Mouse (Mus musculus): ENCODE measurements around the gene Bclaf1.

Gene Bclaf1

DNA sequence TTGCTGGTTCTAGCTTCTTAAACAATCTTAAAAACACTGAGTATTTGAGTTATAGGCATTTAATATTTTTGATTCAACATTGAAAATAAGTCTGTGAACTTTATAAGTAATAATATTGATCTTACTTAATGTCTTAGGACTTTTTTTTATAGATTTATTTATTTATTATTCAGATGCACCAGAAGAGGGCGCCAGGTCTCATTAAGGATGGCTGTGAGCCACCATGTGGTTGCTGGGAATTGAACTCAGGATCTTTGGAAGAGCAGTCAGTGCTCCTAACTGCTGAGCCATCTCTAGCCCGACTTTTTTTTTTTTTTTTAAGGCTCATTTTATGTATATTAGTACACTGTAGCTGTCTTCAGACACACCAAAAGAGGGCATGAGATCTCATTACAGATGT lies 2.5 kb downstream of the Bclaf1 start:
- in situ Hi-C loops (cut with MboI, MseI): no loop called here

DNA sequence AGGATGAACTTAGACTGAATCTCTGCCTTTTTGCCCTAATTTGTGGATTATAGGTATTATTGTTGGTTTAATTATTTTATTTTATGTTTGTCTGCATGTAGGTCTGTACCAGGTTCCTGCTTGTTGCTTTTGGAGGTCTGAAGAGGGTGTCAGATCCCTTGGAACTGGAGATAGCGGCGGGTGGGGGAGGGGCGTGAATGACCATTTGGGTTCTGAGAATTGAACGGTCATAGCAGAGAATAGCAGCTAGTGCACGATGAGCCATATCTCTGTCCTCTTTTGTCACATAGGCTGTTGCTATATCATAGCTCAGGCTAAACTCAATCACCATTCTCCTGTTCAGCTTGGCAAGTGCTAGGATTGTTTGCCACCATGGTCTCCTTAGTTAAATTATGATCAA lies 5.2 kb downstream of the Bclaf1 start:
- in situ Hi-C loops (cut with MboI, MseI): no loop called here

DNA sequence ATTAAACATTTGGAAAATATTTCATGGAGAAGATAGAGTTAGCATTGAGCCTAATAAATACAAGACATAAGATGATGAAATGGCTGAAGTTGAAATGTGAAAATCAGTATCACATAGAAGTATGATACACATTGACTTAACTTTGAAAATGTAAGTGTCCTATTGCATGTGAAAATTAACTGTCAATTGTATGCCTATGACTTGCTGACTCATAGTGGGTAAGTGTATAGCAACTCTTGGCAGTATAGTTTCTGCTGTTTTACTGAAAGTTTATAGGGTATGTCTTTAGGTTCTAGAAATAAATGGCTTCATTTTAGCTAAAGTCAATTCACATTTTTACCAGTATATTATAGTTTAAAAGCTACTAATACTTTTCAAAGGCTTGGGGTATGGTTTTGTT lies 14.0 kb downstream of the Bclaf1 start:
- in situ Hi-C loops (cut with MboI, MseI): loop anchor here (10.0 to 25.0 kb wide), 2 partner anchors 829 to 986 kb away; no protein-coding TSS in a partner anchor

DNA sequence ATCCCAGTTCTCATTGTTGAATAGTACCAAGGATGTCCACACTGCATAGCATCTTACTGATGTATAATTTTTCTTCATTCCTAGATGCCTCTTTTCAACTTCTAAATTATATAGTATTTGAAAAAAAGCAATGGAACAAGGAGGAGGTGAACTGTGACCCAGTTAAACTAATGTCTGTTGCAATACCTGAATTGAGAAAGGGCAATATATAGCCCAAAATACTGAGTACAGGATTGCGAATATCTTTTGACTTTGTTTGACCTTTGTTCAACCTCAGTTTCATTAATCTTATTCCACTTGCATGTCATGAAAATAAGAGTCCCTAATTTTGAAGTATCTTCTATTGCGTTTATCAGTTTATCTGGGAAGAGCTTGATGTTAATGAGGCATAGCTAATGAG lies 19.0 kb downstream of the Bclaf1 start:
- in situ Hi-C loops (cut with MboI, MseI): loop anchor here (25.0 kb wide), 1 partner anchor 981 kb away; no protein-coding TSS in a partner anchor

DNA sequence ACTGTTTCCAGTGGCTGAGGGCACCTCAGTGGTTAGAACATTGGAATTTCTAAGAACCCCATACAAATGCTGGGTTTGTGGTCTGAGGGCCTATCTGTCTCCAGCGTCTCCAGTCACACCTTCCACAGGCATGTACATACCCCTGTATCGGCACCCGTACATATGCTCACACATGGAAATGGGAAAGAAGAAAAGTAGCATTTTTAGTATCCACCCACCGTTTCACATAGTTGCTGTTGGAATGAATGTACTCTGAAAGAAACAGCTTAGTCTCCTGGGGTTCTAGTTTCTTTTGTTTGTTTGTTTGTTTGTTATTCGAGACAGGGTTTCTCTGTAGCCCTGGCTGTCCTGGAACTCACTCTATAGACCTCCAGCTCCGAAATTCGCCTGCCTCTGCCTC lies 25.6 kb downstream of the Bclaf1 start:
- in situ Hi-C loops (cut with MboI, MseI): loop anchor here (25.0 kb wide), 1 partner anchor 974 kb away; no protein-coding TSS in a partner anchor

DNA sequence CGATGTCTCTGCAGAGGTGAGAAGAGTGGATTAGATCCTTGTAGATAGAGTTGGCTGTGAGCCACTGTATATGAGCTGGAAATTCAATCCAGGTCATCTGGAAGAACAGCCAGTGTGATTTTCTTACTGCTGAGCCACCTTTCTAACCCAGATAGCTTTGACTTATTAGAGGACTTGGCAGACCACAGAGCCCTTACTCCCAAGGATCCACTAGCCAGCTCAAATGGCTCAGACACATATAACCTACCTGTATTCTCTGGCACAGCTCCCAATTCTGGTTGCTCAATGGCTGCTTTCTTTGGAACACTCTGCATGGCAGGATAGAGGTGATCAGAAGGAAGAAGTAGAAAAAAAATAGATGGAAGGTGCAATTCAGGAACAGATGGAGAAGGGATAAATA lies 33.5 kb downstream of the Bclaf1 start:
- in situ Hi-C loops (cut with MboI, MseI): loop anchor here (25.0 kb wide), 1 partner anchor 967 kb away; no protein-coding TSS in a partner anchor

DNA sequence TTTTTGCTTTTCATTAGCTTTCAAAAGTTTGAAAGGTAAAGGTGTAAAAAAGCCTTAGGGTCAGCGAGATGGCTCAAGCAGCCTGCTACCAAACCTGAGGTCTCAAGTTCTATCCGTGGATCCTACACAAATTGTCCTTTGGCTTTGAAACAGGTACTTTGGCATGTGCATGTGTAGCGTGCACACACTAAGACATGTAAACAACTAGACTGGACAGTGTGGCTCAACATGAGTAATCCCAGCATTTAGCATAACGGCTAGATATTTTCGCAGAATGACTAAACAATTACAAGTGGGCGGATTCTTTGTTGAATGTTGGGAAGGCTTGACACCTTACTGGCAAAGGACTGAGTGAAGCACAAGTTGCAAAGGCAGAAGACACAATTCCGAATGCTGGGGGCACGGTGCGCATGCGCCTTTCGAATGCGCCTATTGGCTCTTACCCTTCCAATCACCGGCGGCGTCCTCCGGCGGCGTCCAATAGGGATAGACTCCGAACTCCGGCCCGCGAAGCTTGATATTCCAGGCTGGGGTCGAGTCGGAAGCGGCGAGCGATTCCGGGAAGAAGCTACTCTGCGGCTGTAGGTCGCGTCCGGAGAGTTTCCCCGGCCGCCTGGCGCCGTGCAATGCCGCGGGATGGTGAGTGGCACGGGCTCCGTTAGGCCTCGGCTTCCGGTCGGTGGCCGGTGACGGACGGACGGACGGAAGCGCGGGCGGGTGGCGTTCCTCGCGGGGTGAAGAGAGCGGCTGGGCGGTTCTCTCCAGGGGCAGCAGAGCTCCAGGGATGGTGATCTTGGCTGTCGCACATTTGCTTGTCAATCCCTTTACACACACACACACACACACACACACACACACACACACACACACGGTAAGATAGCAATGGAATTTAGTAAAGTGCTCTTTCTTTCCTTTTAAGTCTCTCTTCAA lies 35.3 kb downstream of the Bclaf1 start, which contains the start of gene Mtfr2:
TSS of gene Mtfr2 (plus strand) at position 486 of the 930 bp plus-strand sequence.
- in situ Hi-C loops (cut with MboI, MseI): loop anchor here (25.0 kb wide), 1 partner anchor 965 kb away; no protein-coding TSS in a partner anchor

DNA sequence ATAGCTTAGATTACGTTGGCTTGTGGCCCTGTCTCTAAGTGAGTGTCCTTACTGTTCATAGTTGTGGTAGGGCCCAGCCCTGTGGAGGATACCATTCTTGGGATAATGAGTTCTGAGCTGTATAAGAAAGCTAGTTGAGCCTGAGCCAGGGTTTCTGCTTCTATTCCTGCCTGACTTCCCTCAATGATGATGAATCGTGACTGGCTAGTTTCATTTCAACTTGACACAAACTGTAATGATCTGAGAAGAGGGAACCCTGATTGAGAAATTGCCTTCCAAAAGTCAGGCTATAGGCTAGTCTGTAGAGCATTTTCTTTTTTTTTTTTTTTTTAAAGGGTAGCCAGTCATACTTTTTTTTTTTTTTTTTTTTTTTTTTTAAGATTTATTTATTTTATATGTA lies 36.6 kb downstream of the Bclaf1 start:
- in situ Hi-C loops (cut with MboI, MseI): loop anchor here (25.0 kb wide), 1 partner anchor 963 kb away; no protein-coding TSS in a partner anchor

DNA sequence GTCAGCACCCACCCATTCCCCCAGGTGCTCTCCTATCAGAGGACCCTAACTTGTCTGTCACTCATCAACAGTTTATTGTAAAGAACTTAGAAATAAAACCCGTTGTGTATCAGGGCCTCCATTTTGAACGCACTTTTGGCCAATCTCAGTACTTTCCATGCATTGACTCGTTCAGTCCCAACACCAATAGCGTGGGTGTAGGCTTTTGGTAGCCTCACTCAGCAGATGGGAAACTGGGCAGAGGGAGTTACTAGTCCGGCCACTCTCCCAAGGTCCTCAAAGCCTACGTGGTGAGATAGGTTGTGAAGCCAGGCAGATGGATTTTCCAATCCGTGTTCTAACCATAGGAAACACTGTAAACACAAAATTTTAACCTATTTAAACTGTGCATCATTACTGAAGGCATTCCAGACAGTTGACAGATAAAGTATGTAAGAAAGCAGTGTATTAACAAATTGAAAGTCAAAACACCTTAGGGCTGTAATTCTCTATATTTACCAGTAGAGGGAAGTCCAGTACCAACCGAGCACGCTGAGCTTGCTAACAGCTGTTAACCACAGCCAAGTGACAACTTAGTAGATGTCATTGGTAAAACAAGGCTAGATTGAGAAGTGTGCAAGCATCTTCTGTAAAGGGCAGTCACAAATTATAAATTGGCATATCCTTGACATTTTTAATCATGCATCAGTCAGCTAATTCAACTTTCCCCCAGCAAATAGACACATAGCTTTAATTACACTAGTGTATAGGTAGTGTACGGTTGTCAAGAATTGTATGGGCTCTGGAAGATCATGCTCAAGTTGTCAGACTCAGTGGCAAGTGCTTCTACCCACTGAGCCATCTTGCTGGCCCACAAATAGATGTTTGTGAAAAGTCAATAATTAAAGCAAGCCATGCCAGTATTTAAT lies 49.5 kb downstream of the Bclaf1 start:
- in situ Hi-C loops (cut with MboI, MseI): no loop called here

DNA sequence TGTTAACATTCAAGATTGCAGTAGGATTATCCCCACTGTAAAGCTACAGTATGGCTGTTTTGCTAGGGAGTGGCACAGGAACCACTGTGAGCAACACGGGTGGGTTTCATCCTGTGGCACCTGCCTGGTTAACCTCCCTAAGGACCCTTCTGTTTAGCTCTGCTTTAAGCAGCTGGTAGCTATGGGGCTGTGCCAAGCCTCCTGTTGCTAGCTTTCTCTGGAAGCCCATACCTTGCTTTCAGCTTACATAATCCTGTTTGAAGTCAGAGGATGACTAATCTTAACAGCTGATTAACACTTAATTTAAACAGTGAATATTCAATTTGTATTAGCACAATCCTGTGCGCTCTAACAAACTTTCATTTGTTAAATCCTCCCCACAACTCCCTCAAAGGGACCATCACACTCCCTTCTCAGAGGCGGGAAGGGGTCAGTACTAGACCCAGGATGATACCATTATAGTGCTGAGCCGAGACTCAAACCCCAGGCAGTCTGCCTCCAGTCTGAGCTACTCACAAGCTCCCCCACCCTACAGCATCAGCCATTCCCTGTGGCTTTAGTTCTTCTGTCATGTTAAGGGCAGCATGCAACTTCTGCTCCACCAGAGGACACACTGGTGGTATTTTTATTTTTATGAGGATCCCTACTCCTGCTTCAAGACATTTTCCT lies 50.3 kb downstream of the Bclaf1 start:
- in situ Hi-C loops (cut with MboI, MseI): no loop called here

DNA sequence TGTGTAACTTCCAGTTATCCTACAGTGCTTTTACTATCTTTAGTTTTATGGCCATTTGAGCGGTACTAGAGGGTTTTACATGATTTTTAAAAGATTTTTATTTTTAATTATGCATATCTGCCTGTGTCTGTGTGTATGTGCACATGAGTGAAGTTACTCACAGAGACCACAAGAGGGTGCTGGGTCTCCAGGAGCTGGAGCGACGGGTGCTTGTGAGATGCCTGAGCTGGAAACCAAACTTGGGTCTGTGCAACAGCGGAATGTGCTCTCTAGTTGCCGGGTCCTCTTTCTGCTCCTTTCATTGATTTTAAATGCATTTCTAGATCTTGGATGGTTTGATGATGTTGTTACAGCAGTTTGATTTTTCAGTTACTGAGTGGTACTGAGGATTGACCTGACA lies 59.8 kb downstream of the Bclaf1 start:
- in situ Hi-C loops (cut with MboI, MseI): loop anchor here (5.0 kb wide), 2 partner anchors 50 to 565 kb away; no protein-coding TSS in a partner anchor

DNA sequence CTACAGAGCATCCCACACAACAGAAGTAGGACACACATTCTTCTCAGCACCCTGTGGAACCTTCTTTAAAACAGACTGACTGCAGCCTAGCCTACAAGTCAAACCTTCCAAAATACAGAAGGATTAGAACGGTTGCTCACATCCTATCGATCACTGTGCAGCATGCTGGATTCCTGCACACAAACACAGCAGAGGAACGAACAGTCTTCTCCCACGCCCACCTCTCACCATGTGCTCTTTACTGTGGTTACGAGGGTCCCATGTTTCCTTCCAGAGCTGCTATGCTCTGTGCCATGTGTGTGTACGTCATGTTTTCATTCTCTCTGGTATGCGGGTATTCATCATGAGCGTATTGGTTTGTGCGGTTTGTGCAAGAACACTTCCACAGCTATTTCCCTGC lies 65.4 kb downstream of the Bclaf1 start:
- in situ Hi-C loops (cut with MboI, MseI): no loop called here

DNA sequence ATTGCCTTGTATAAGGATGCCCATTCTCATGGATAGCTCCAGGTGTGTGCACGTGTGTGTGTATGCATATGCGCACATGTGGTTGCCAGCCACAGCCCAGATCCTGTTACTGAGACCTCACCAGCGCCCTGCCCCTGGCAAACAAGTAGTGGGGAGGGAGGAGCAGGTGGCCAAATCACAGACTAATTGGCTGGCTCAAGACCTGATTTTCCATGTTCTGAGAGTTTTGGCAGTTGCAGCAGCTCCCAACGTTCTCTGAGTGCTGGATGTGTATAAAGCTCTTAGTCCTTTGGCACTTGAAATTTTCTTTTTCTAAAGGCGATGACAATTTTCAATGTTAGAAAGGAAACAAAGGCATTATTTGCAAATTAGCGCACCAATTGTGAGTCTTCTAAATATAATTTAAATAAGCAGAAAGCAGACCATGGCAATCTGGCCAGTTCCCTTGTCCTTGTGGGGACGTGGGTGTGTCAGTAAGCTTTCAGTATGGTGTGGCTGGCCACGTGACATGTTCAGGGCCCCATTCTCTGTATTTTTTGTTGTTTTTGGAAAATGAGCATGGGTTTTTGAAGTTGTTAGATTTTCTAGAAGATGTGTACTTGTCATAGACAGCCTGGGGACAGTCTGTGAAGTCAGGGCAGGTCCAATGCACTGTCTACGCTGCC lies 66.9 kb downstream of the Bclaf1 start:
- in situ Hi-C loops (cut with MboI, MseI): no loop called here

DNA sequence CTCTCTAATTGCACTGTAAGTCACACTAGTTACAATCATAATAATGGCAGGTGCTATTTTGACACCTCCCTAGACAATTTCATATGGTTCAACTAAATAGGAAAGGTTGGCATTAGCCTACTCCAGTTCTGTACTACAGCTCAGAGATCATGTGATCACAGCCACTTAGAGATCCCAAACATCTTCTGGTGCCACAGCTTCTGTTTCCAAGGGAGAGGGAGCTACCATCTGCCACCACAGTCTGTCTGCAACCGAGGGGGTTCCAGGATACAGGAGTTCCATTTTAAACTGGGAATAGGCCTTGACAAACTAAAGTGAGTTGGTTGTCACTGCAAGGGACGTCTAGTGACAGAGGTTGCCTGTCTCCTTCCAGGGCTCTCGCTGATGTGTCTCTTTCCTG lies 68.5 kb downstream of the Bclaf1 start:
- in situ Hi-C loops (cut with MboI, MseI): no loop called here

DNA sequence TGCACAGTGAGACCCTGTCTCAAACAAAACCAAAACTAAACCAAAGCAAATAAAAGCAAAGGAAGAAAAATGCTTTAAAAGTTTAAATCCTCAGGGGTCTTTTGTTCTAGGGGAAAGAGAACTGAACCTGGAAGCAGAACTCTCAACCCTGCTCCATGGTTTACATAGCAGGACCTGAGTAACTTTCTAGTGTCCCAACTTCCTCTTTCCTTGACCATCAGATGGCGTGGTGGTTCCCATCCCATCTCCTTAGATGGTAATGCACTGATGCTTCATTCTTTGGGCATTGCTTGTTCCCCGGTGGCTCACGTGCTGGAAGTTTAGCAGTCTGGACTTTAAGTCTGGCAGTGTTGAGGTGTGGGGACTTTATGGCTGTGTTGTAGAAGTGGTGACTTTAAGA lies 69.1 kb downstream of the Bclaf1 start:
- in situ Hi-C loops (cut with MboI, MseI): no loop called here

DNA sequence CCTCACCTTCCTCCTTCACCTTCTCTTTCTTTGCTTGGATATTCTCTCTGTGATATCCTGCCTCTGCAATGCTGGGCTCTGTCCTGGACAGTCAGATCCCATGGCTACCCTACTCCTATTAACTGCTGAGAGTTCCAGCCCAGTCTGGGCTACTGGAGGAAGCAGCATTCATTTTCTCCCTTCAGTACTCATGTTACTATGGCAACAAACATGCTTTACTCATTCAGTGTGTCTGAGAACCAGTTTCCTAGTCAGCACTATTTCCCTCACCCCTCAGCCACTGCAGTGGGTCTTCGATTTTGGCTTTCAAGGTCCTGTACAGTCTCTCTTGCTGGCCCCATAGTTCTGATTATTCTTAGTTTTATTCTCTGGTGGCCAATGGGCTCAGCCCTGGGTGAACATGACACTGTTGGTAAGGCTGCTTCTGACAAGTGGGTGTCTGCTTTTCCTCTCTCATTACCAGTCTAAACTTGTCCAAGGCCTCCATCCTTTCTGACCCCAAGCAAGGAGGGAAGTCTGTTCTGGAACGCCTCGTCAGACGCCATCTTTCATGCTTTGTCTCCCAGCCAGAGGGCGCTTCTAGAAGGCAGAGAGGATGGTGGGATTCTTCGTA lies 70.6 kb downstream of the Bclaf1 start:
- in situ Hi-C loops (cut with MboI, MseI): no loop called here

DNA sequence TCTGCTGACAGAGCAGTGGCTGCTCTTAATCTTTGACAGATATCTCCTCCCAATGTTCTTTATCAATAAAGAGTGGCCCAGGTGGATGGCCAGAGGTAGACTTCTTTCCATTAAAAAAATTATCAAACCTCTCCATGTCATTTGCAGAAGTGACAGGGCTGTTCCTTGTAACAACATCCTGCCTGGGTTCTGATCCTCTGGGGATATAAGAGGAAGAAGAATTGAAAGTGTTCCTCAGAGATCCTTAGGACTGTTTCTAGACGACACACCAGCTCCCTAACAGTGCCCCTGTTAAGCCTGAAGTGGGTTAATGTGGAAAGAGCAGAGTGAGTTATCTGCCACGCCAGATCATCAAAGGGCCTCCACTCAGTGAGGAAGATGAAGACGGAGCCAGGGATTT lies 78.3 kb downstream of the Bclaf1 start:
- in situ Hi-C loops (cut with MboI, MseI): no loop called here

Data from T-helper 1 cell (primary cell).